Mouse (Mus musculus) adrenal gland, postnatal 10 days (tissue): Measurements from ENCODE around the gene Mtln. TPM values are rescaled to one million over a fixed set of nuclear protein-coding genes. Genes with fewer than 3 reads are reported as not detected.

Experiments used
- DNase-seq: peaks from one replicate; pipeline ENCODE4 v3.0.0; 2021; ENCODE audit warnings: mixed read lengths
- total RNA-seq, 2 experiments: library from RNA; stranded (reverse); gene quantifications; 2 replicates each; pipeline ENCODE4 v1.2.3; 2021

Mtln gene
- total RNA-seq, 2 experiments from 2014 or later = 62.8 to 68.3 TPM

- no peak for DNase-seq
These were observed 38.2 kb downstream of the Mtln start for GRCm38 (mm10) chr2:127754113-127754512.

- no peak for DNase-seq
These were observed 40.3 kb downstream of the Mtln start for GRCm38 (mm10) chr2:127751849-127752610.

GRCm38 (mm10) chr2:127749376-127749775 is 42.9 kb downstream of the Mtln start:
- DNase-seq = no peak

- no peak for DNase-seq
These were observed 44.0 kb downstream of the Mtln start for GRCm38 (mm10) chr2:127748316-127748715.

GRCm38 (mm10) chr2:127742637-127743036 is 49.7 kb downstream of the Mtln start:
- no peak for DNase-seq

Other genes with a start within 250 kb of the Mtln start
- 1 to 10 TPM; 3.0 to 4.3 TPM for gene Zfp661, start 205.4 kb downstream of the Mtln start, total RNA-seq
- 100 to 1,000 TPM; 137 to 159 TPM for gene Mrps5, start 205.3 kb downstream of the Mtln start, total RNA-seq
- 1 to 10 TPM; 5.8 to 7.0 TPM for gene Mal, start 135.8 kb downstream of the Mtln start, total RNA-seq
- gene Mall, start 62.6 kb downstream of the Mtln start, total RNA-seq = 1 to 10 TPM; 5.1 to 6.0 TPM
- 10 to 100 TPM; 20.7 to 22.8 TPM for gene Nphp1, start 3.6 kb downstream of the Mtln start, total RNA-seq
- 1 to 10 TPM; 7.9 to 8.4 TPM for gene Bub1, start 39.4 kb upstream of the Mtln start, total RNA-seq
- under 1 TPM; 0.18 to 0.45 TPM for gene Acoxl, start 46.4 kb upstream of the Mtln start, total RNA-seq